21 mouse cellular contexts compared by ENCODE assay signal in the genomic region with DNA sequence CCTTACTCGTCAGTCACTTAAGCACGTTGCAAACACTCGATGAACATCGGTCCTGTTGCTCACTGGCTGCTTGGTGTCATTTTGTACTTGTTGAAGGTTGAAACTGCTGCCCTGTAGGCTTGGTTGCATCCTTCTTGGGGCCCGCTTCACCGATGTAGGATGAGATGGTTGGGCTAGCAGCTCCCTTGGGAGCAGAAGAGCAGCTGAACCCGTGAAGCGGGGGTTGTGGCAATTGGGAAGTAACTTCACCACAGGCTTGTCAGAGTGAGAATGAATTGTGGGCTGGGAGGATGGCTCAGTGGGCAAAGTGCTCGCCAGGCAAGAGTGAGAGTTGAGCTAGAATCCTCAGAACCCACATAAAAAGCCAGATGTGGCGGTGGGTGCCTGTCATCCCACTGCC. TPM values are rescaled to one million over a fixed set of nuclear protein-coding genes. Genes with fewer than 3 reads are reported as not detected.
A peak's percentile ranks its signal among the peaks of the same experiment; 100 is the strongest.
DNase-seq lines count a peak whose midpoint lies in the region; ATAC-seq lines count a peak whose summit lies in the region.
"Had no signal": no experiment of that assay in that cellular context is flagged by ENCODE, and none has a peak within 500 bp of the region (broad histone marks: within the 10 kb centered on the region; RNA-seq: fewer than 3 reads in every experiment).

No protein-coding gene starts in this region.

- no peaks in the 10 kb centered on the region for H3K36me3 ChIP-seq in splenic B cell, adult 2 months (ENCODE audit: control insufficient read depth, insufficient read depth, low read length, poor library complexity, severe bottlenecking)
- H3K36me3 ChIP-seq: G1E; heart, embryonic 10.5 days; midbrain, embryonic 12.5 days had no signal

- H3K27me3 ChIP-seq in splenic B cell, adult 2 months (ENCODE audit: control insufficient read depth, insufficient read depth, low read length, poor library complexity, severe bottlenecking), result no peaks in the 10 kb centered on the region

- peak; percentile 19 for DNase-seq in thymus, postnatal 25 days
- no peak for DNase-seq in thymus, postnatal 14 days
- DNase-seq in CD8-positive naive resting alpha-beta T cell, adult 2 months (ENCODE audit: low read depth in 2 of 2, low spot score in 2 of 2), result peak; percentile 4 to 6
- peak; percentile 63 for DNase-seq in splenic B cell, adult 2 months (ENCODE audit: low read depth, low spot score)
- DNase-seq in kidney, postnatal 25 days, result no peak
- DNase-seq: adrenal gland, adult 8-10 months; cerebellum, adult 18-20 months; cerebellum, postnatal 25 days; kidney, adult 18-20 months; lung, postnatal 10 days; right cerebral cortex, postnatal 14 days had no signal

- peak; percentile 37 for ATAC-seq in inflammation-experienced regulatory T-cells, adult 6 months
- ATAC-seq in activated CD4-positive, CD25-positive, alpha-beta regulatory T cell, adult 4 months, result no peak
- ATAC-seq: forebrain, embryonic 14.5 days had no signal

RNA-seq across cellular contexts. Expression of a gene that starts 37.1 kb away (rescaled TPM):
- polyA plus RNA-seq in inflammation-experienced regulatory T-cells, adult 6 months (2017; shearing (Covaris generic)), result 10 to 100 TPM; 13.8 to 36.3 (median 27.6) TPM
- 10 to 100 TPM; 18.9 to 21.7 TPM for polyA plus RNA-seq in activated CD4-positive, CD25-positive, alpha-beta regulatory T cell, adult 4 months (2017; shearing (Covaris generic))
- polyA plus RNA-seq: G1E had no signal

RNA-seq across cellular contexts. Expression of a gene that starts 54.6 kb away (rescaled TPM):
- 1 to 10 TPM; 2.1 to 7.9 (median 7.2) TPM for polyA plus RNA-seq in inflammation-experienced regulatory T-cells, adult 6 months (2017; shearing (Covaris generic))
- 1 to 10 TPM; 2.2 to 4.2 TPM for polyA plus RNA-seq in activated CD4-positive, CD25-positive, alpha-beta regulatory T cell, adult 4 months (2017; shearing (Covaris generic))
- polyA plus RNA-seq: embryonic facial prominence, embryonic 14.5 days; forebrain, embryonic 14.5 days; G1E; hindbrain, embryonic 11.5 days; kidney, postnatal 0 days; limb, embryonic 11.5 days; midbrain, embryonic 12.5 days had no signal

Comparison
In these comparisons a context has a peak if more than half of its experiments do, and no peak if none do; other contexts are left out.
1. DNase-seq: peak in thymus, postnatal 25 days (single experiment), CD8-positive naive resting alpha-beta T cell, adult 2 months (2 of 2) and splenic B cell, adult 2 months (single experiment); none in thymus, postnatal 14 days (single experiment) and kidney, postnatal 25 days (0 of 2).